Mouse (Mus musculus) G1E (cell line): ENCODE results near the gene Frmd8. TPM values are rescaled to one million over a fixed set of nuclear protein-coding genes. Genes with fewer than 3 reads are reported as not detected.
A peak's percentile ranks its signal among the peaks of the same experiment; 100 is the strongest.

Experiments
- ATAC-seq: 2 replicates; pipeline ENCODE4 v1.8.0; 2016; ENCODE audit warnings: mild to moderate bottlenecking; ENCODE audit not compliant: insufficient number of reproducible peaks, poor library complexity, low FRiP score, severe bottlenecking; ENCODE audit errors: extremely low read depth
- DNase-seq: peaks from one replicate; pipeline ENCODE4 v3.0.0; 2012; ENCODE audit warnings: low spot score
- H3K27me3 ChIP-seq: 2 replicates; pipeline ENCODE4 v1.6.1; 2012; ENCODE audit warnings: mild to moderate bottlenecking, low read length, inconsistent platforms; ENCODE audit not compliant: insufficient read depth
- H3K36me3 ChIP-seq: replicated peaks from 2 replicates; pipeline ENCODE3; 2012; ENCODE audit warnings: mild to moderate bottlenecking, inconsistent platforms
- H3K4me1 ChIP-seq: 2 replicates; pipeline ENCODE4 v1.6.1; 2012; ENCODE audit warnings: low read depth, low read length, inconsistent platforms, mixed read lengths; ENCODE audit not compliant: insufficient read depth
- H3K4me3 ChIP-seq: 2 replicates; pipeline ENCODE4 v1.5.1; 2012; ENCODE audit warnings: low read depth, mild to moderate bottlenecking, inconsistent platforms, low read length, moderate library complexity, mixed read lengths
- H3K9me3 ChIP-seq: replicated peaks from 2 replicates; pipeline ENCODE4 v1.6.1; 2012; ENCODE audit warnings: inconsistent platforms
- CTCF ChIP-seq: IDR thresholded peaks from 2 replicates; pipeline ENCODE4 v1.5.1; 2012; ENCODE audit warnings: low read depth, low read length, inconsistent platforms, mixed read lengths
- GATA1 ChIP-seq: IDR thresholded peaks from 2 replicates; pipeline ENCODE4 v1.6.1; 2012; ENCODE audit warnings: borderline replicate concordance, low read length, inconsistent platforms, mixed read lengths
- GATA2 ChIP-seq: IDR thresholded peaks from 2 replicates; pipeline ENCODE4 v1.6.1; 2012; ENCODE audit warnings: low read depth, low read length, inconsistent platforms, borderline replicate concordance
- POLR2AphosphoS5 ChIP-seq: IDR thresholded peaks from 2 replicates; pipeline ENCODE4 v1.6.1; 2012; ENCODE audit warnings: low read depth, low read length, inconsistent platforms; ENCODE audit not compliant: insufficient replicate concordance
- TAL1 ChIP-seq: conservative IDR thresholded peaks from 2 replicates; pipeline ENCODE4 v1.6.1; 2012; ENCODE audit warnings: low read depth, low read length, inconsistent platforms, mixed read lengths
- polyA plus RNA-seq: library from polyadenylated mRNA; stranded (reverse); fragments of >175 nt; gene quantifications from 2 replicates; pipeline ENCODE4 v1.2.3, GENCODE M21; 2012
- total RNA-seq, 2 experiments: library from RNA; stranded (forward) in 1 of 2; stranded (reverse) in 1 of 2; fragments of 200-1000 nt in 1 of 2; fragments of >200 nt in 1 of 2; fragmentation: Nextera tagmentation in 1 of 2; gene quantifications; 2 replicates each; pipeline ENCODE4 v1.2.3; 2014 to 2017

Gene Frmd8
- total and polyA plus RNA-seq, 3 experiments, result 15.1 to 21.9 (median 15.2) TPM

GRCm38 (mm10) chr19:5835054-5835921, 39.8 kb downstream of the Frmd8 start:
- Histone ChIP-seq H3K4me3 (no peak overlapping the region), H3K4me1 (peaks cover 57% of the 10 kb centered on the region), H3K36me3 (peaks cover 79% of the 10 kb centered on the region), H3K27me3 (no peaks in the 10 kb centered on the region), H3K9me3 (no peaks in the 10 kb centered on the region)
- 0 out of 2 replicates have a peak, but pooled peaks have one; percentile 49 for TF ChIP-seq POLR2AphosphoS5
- no peak for TF ChIP-seq CTCF
- DNase-seq (no peak), ATAC-seq (no peak)

GRCm38 (mm10) chr19:5834260-5834925, 40.7 kb downstream of the Frmd8 start:
- Histone ChIP-seq H3K4me1 (peaks cover 53% of the 10 kb centered on the region), H3K36me3 (peaks cover 80% of the 10 kb centered on the region), H3K27me3 (no peaks in the 10 kb centered on the region), H3K9me3 (no peaks in the 10 kb centered on the region), H3K4me3 (no peak overlapping the region)
- no peak for DNase-seq
- no peak for TF ChIP-seq CTCF
- TF ChIP-seq POLR2AphosphoS5, result no peak
- TF ChIP-seq GATA1, result no peak
- TF ChIP-seq TAL1, result no peak
- TF ChIP-seq GATA2, result no peak
- no peak for ATAC-seq

- H3K4me1 ChIP-seq, result peaks cover 52% of the 10 kb centered on the region
- TF ChIP-seq GATA1, result no peak
- no peak for TF ChIP-seq TAL1
- peaks cover 85% of the 10 kb centered on the region for H3K36me3 ChIP-seq
- H3K27me3 ChIP-seq, result no peaks in the 10 kb centered on the region
- DNase-seq, result no peak
- H3K9me3 ChIP-seq, result no peaks in the 10 kb centered on the region
- ATAC-seq, result no peak
- no peak overlapping the region for H3K4me3 ChIP-seq
These were observed 41.6 kb downstream of the Frmd8 start for GRCm38 (mm10) chr19:5833287-5834100.

GRCm38 (mm10) chr19:5832326-5832725, 42.7 kb downstream of the Frmd8 start:
- Histone ChIP-seq H3K27me3 (no peaks in the 10 kb centered on the region), H3K4me3 (no peak overlapping the region), H3K4me1 (peaks cover 45% of the 10 kb centered on the region), H3K9me3 (no peaks in the 10 kb centered on the region), H3K36me3 (peaks cover 86% of the 10 kb centered on the region)
- ATAC-seq (no peak), DNase-seq (no peak)
- TF ChIP-seq CTCF (no peak), GATA1 (no peak), TAL1 (no peak), POLR2AphosphoS5 (no peak), GATA2 (no peak)

- DNase-seq (no peak), ATAC-seq (no peak)
- Histone ChIP-seq H3K9me3 (no peaks in the 10 kb centered on the region), H3K36me3 (peaks cover 86% of the 10 kb centered on the region), H3K4me3 (no peak overlapping the region), H3K4me1 (peaks cover 42% of the 10 kb centered on the region), H3K27me3 (no peaks in the 10 kb centered on the region)
- TF ChIP-seq TAL1, result no peak
These were observed 43.1 kb downstream of the Frmd8 start for GRCm38 (mm10) chr19:5831958-5832320.

GRCm38 (mm10) chr19:5831224-5831957, 43.7 kb downstream of the Frmd8 start:
- TF ChIP-seq GATA2, result no peak
- no peak for TF ChIP-seq GATA1
- no peak for TF ChIP-seq TAL1
- TF ChIP-seq CTCF, result no peak
- TF ChIP-seq POLR2AphosphoS5, result no peak
- ATAC-seq (no peak), DNase-seq (no peak)
- H3K4me3 ChIP-seq, result no peak overlapping the region
- H3K4me1 ChIP-seq, result peaks cover 42% of the 10 kb centered on the region
- no peaks in the 10 kb centered on the region for H3K9me3 ChIP-seq
- H3K36me3 ChIP-seq, result peaks cover 87% of the 10 kb centered on the region
- no peaks in the 10 kb centered on the region for H3K27me3 ChIP-seq
